Mouse (Mus musculus): ENCODE results near the gene Cacnb2. TPM values are rescaled to one million over a fixed set of nuclear protein-coding genes. Genes with fewer than 3 reads are reported as not detected.

The Cacnb2 gene
- polyA plus RNA-seq, 1 experiment from 2014 or later = 1.2 TPM

GRCm38 (mm10) chr2:14769448-14769847 is 166.6 kb downstream of the Cacnb2 start:
- no peaks in the 10 kb centered on the region for H3K4me1 ChIP-seq (ENCODE audit: control insufficient read depth, insufficient read depth, low read length)
- DNase-seq (ENCODE audit: low spot score) = no peak
- 83% methylated on average over 1 of the region's 1 CpGs for WGBS
- H3K27me3 ChIP-seq (replicated peaks; ENCODE audit: control insufficient read depth, insufficient read depth, low read length) = no peaks in the 10 kb centered on the region
- no peaks in the 10 kb centered on the region for H3K36me3 ChIP-seq (ENCODE audit: control insufficient read depth, insufficient read depth, low read length)
- no peak overlapping the region for H3K27ac ChIP-seq (replicated peaks; ENCODE audit: low read depth, low read length)
- H3K4me3 ChIP-seq (ENCODE audit: low read depth, low read length) = no peak overlapping the region
- no peaks in the 10 kb centered on the region for H3K9me3 ChIP-seq (ENCODE audit: control insufficient read depth, low read length)
- H3K9ac ChIP-seq (ENCODE audit: low read depth, low read length) = no peak overlapping the region
- no peak for ATAC-seq (ENCODE audit: low read depth)
- no peak overlapping the region for H3K4me2 ChIP-seq (ENCODE audit: low read depth, low read length)

GRCm38 (mm10) chr2:14770635-14771034 is 167.7 kb downstream of the Cacnb2 start:
- H3K27ac ChIP-seq (replicated peaks; ENCODE audit: low read depth, low read length) = no peak overlapping the region
- no peak overlapping the region for H3K4me2 ChIP-seq (ENCODE audit: low read depth, low read length)
- H3K36me3 ChIP-seq (ENCODE audit: control insufficient read depth, insufficient read depth, low read length) = no peaks in the 10 kb centered on the region
- ATAC-seq (ENCODE audit: low read depth) (no peak), DNase-seq (ENCODE audit: low spot score) (no peak)
- no peaks in the 10 kb centered on the region for H3K9me3 ChIP-seq (ENCODE audit: control insufficient read depth, low read length)
- H3K9ac ChIP-seq (ENCODE audit: low read depth, low read length) = no peak overlapping the region
- 84% methylated on average over 4 of the region's 4 CpGs for WGBS
- no peak overlapping the region for H3K4me3 ChIP-seq (ENCODE audit: low read depth, low read length)
- H3K4me1 ChIP-seq (ENCODE audit: control insufficient read depth, insufficient read depth, low read length) = no peaks in the 10 kb centered on the region
- H3K27me3 ChIP-seq (replicated peaks; ENCODE audit: control insufficient read depth, insufficient read depth, low read length) = no peaks in the 10 kb centered on the region

GRCm38 (mm10) chr2:14774375-14774774 is 171.5 kb downstream of the Cacnb2 start:
- 61% methylated on average over 1 of the region's 1 CpGs for WGBS
- ATAC-seq (ENCODE audit: low read depth) (no peak), DNase-seq (ENCODE audit: low spot score) (no peak)
- no peaks in the 10 kb centered on the region for H3K27me3 ChIP-seq (replicated peaks; ENCODE audit: control insufficient read depth, insufficient read depth, low read length)
- H3K36me3 ChIP-seq (ENCODE audit: control insufficient read depth, insufficient read depth, low read length) = no peaks in the 10 kb centered on the region
- no peak overlapping the region for H3K4me3 ChIP-seq (ENCODE audit: low read depth, low read length)
- no peak overlapping the region for H3K27ac ChIP-seq (replicated peaks; ENCODE audit: low read depth, low read length)
- H3K4me2 ChIP-seq (ENCODE audit: low read depth, low read length) = no peak overlapping the region
- H3K9ac ChIP-seq (ENCODE audit: low read depth, low read length) = no peak overlapping the region
- H3K9me3 ChIP-seq (ENCODE audit: control insufficient read depth, low read length) = no peaks in the 10 kb centered on the region
- H3K4me1 ChIP-seq (ENCODE audit: control insufficient read depth, insufficient read depth, low read length) = no peaks in the 10 kb centered on the region

GRCm38 (mm10) chr2:14774857-14775495 is 172.1 kb downstream of the Cacnb2 start:
- Histone ChIP-seq H3K4me1 (ENCODE audit: control insufficient read depth, insufficient read depth, low read length) (no peaks in the 10 kb centered on the region), H3K4me3 (ENCODE audit: low read depth, low read length) (no peak overlapping the region), H3K27ac (replicated peaks; ENCODE audit: low read depth, low read length) (no peak overlapping the region), H3K4me2 (ENCODE audit: low read depth, low read length) (no peak overlapping the region), H3K27me3 (replicated peaks; ENCODE audit: control insufficient read depth, insufficient read depth, low read length) (no peaks in the 10 kb centered on the region), H3K9ac (ENCODE audit: low read depth, low read length) (no peak overlapping the region), H3K36me3 (ENCODE audit: control insufficient read depth, insufficient read depth, low read length) (no peaks in the 10 kb centered on the region), H3K9me3 (ENCODE audit: control insufficient read depth, low read length) (no peaks in the 10 kb centered on the region)
- DNase-seq (ENCODE audit: low spot score) (no peak), ATAC-seq (ENCODE audit: low read depth) (no peak)
- 57% methylated on average over 3 of the region's 3 CpGs for WGBS

- no peak overlapping the region for H3K27ac ChIP-seq (replicated peaks; ENCODE audit: low read depth, low read length)
- H3K4me1 ChIP-seq (ENCODE audit: control insufficient read depth, insufficient read depth, low read length) = no peaks in the 10 kb centered on the region
- no peak overlapping the region for H3K4me2 ChIP-seq (ENCODE audit: low read depth, low read length)
- WGBS = 69% methylated on average over 2 of the region's 2 CpGs
- H3K36me3 ChIP-seq (ENCODE audit: control insufficient read depth, insufficient read depth, low read length) = no peaks in the 10 kb centered on the region
- H3K9me3 ChIP-seq (ENCODE audit: control insufficient read depth, low read length) = no peaks in the 10 kb centered on the region
- H3K4me3 ChIP-seq (ENCODE audit: low read depth, low read length) = no peak overlapping the region
- ATAC-seq (ENCODE audit: low read depth) (no peak), DNase-seq (ENCODE audit: low spot score) (no peak)
- no peaks in the 10 kb centered on the region for H3K27me3 ChIP-seq (replicated peaks; ENCODE audit: control insufficient read depth, insufficient read depth, low read length)
- H3K9ac ChIP-seq (ENCODE audit: low read depth, low read length) = no peak overlapping the region
These were observed 185.1 kb downstream of the Cacnb2 start for GRCm38 (mm10) chr2:14787983-14788382.

- no peak overlapping the region for H3K4me2 ChIP-seq (ENCODE audit: low read depth, low read length)
- 93% methylated on average over 4 of the region's 4 CpGs for WGBS
- H3K4me3 ChIP-seq (ENCODE audit: low read depth, low read length) = no peak overlapping the region
- H3K9me3 ChIP-seq (ENCODE audit: control insufficient read depth, low read length) = no peaks in the 10 kb centered on the region
- no peaks in the 10 kb centered on the region for H3K36me3 ChIP-seq (ENCODE audit: control insufficient read depth, insufficient read depth, low read length)
- DNase-seq (ENCODE audit: low spot score) (no peak), ATAC-seq (ENCODE audit: low read depth) (no peak)
- no peak overlapping the region for H3K27ac ChIP-seq (replicated peaks; ENCODE audit: low read depth, low read length)
- no peaks in the 10 kb centered on the region for H3K27me3 ChIP-seq (replicated peaks; ENCODE audit: control insufficient read depth, insufficient read depth, low read length)
- no peaks in the 10 kb centered on the region for H3K4me1 ChIP-seq (ENCODE audit: control insufficient read depth, insufficient read depth, low read length)
- H3K9ac ChIP-seq (ENCODE audit: low read depth, low read length) = no peak overlapping the region
These were observed 198.7 kb downstream of the Cacnb2 start for GRCm38 (mm10) chr2:14801446-14802046.

GRCm38 (mm10) chr2:14807650-14808347 is 204.9 kb downstream of the Cacnb2 start:
- no peaks in the 10 kb centered on the region for H3K36me3 ChIP-seq (ENCODE audit: control insufficient read depth, insufficient read depth, low read length)

GRCm38 (mm10) chr2:14814977-14815376 is 212.1 kb downstream of the Cacnb2 start:
- no peaks in the 10 kb centered on the region for H3K9me3 ChIP-seq (ENCODE audit: control insufficient read depth, low read length)
- DNase-seq (ENCODE audit: low spot score) (no peak), ATAC-seq (ENCODE audit: low read depth) (no peak)
- H3K36me3 ChIP-seq (ENCODE audit: control insufficient read depth, insufficient read depth, low read length) = no peaks in the 10 kb centered on the region
- H3K4me3 ChIP-seq (ENCODE audit: low read depth, low read length) = no peak overlapping the region
- no peak overlapping the region for H3K9ac ChIP-seq (ENCODE audit: low read depth, low read length)
- no peak overlapping the region for H3K4me2 ChIP-seq (ENCODE audit: low read depth, low read length)
- H3K27ac ChIP-seq (replicated peaks; ENCODE audit: low read depth, low read length) = no peak overlapping the region
- H3K4me1 ChIP-seq (ENCODE audit: control insufficient read depth, insufficient read depth, low read length) = no peaks in the 10 kb centered on the region
- no peaks in the 10 kb centered on the region for H3K27me3 ChIP-seq (replicated peaks; ENCODE audit: control insufficient read depth, insufficient read depth, low read length)

More at GRCm38 (mm10) chr2:14807650-14808347, 204.9 kb downstream of the Cacnb2 start:
- H3K4me2 ChIP-seq (ENCODE audit: low read depth, low read length) = no peak overlapping the region
- H3K27me3 ChIP-seq (replicated peaks; ENCODE audit: control insufficient read depth, insufficient read depth, low read length) = no peaks in the 10 kb centered on the region
- DNase-seq (ENCODE audit: low spot score) = peak; percentile 63
- no peak overlapping the region for H3K9ac ChIP-seq (ENCODE audit: low read depth, low read length)
- no peaks in the 10 kb centered on the region for H3K9me3 ChIP-seq (ENCODE audit: control insufficient read depth, low read length)
- no peak overlapping the region for H3K4me3 ChIP-seq (ENCODE audit: low read depth, low read length)
- H3K4me1 ChIP-seq (ENCODE audit: control insufficient read depth, insufficient read depth, low read length) = peaks cover 4% of the 10 kb centered on the region; the same call in 1 of the 2 replicates
- 26% methylated on average over 6 of the region's 6 CpGs for WGBS
- peak overlapping the region; percentile 39; the same call in 1 of the 2 replicates for H3K27ac ChIP-seq (replicated peaks; ENCODE audit: low read depth, low read length)
- ATAC-seq (ENCODE audit: low read depth) = peak; percentile 68

All from embryonic facial prominence, embryonic 14.5 days (tissue).